Mouse (Mus musculus) midbrain, embryonic 12.5 days (tissue): ENCODE data around the gene Atrip. TPM values are rescaled to one million over a fixed set of nuclear protein-coding genes. Genes with fewer than 3 reads are reported as not detected.

Experiments used
- polyA plus RNA-seq: library from polyadenylated mRNA; unstranded; fragments of >200 nt; fragmentation: Nextera tagmentation; extraction: Ambion mirVana; gene quantifications from 2 replicates; pipeline ENCODE4 v1.2.1, GENCODE M21; 2016

Gene Atrip
- polyA plus RNA-seq, 1 experiment from 2014 or later, result 32.0 TPM

Other genes starting within 250 kb of the Atrip start
- gene Celsr3, start 247.8 kb downstream of the Atrip start, polyA plus RNA-seq, result 13.8 and 14.4 TPM in 2 replicates
- 10.2 and 10.5 TPM in 2 replicates for gene Slc26a6, start 220.8 kb downstream of the Atrip start, polyA plus RNA-seq
- gene Tmem89, start 159.5 kb downstream of the Atrip start, polyA plus RNA-seq, result not detected in 2 replicates
- 357 and 375 TPM in 2 replicates for gene Uqcrc1, start 137.5 kb downstream of the Atrip start, polyA plus RNA-seq
- gene Col7a1, start 120.5 kb downstream of the Atrip start, polyA plus RNA-seq, result 1.1 and 3.6 TPM in 2 replicates
- gene Ucn2, start 88.1 kb downstream of the Atrip start, polyA plus RNA-seq, result not detected in 2 replicates
- gene Pfkfb4, start 82.3 kb downstream of the Atrip start, polyA plus RNA-seq, result 18.5 and 20.2 TPM in 2 replicates
- 38.3 and 42.4 TPM in 2 replicates for gene Shisa5, start 35.6 kb downstream of the Atrip start, polyA plus RNA-seq
- 11.5 TPM in 2 replicates for gene Trex1, start 14.4 kb downstream of the Atrip start, polyA plus RNA-seq
- 12.9 and 15.7 TPM in 2 replicates for gene Ccdc51, start 8.4 kb upstream of the Atrip start, polyA plus RNA-seq
- gene Tma7, start 8.5 kb upstream of the Atrip start, polyA plus RNA-seq, result 729 and 743 TPM in 2 replicates
- gene Plxnb1, start 21.3 kb upstream of the Atrip start, polyA plus RNA-seq, result 43.7 and 49.7 TPM in 2 replicates
- not detected in 2 replicates for gene Fbxw21, start 87.9 kb upstream of the Atrip start, polyA plus RNA-seq
- gene Fbxw13, start 121.9 kb upstream of the Atrip start, polyA plus RNA-seq, result not detected in 2 replicates
- gene Fbxw20, start 160.6 kb upstream of the Atrip start, polyA plus RNA-seq, result not detected in 2 replicates
- not detected in 2 replicates for gene Fbxw14, start 213.6 kb upstream of the Atrip start, polyA plus RNA-seq